Mouse (Mus musculus): ENCODE measurements at regions not wholly inside any gene's neighbourhood (a gene's known extent, or its start where the extent isn't known, plus 50 kb on each side); places are given as distances from the start of the nearest gene placed in this dataset.

DNA sequence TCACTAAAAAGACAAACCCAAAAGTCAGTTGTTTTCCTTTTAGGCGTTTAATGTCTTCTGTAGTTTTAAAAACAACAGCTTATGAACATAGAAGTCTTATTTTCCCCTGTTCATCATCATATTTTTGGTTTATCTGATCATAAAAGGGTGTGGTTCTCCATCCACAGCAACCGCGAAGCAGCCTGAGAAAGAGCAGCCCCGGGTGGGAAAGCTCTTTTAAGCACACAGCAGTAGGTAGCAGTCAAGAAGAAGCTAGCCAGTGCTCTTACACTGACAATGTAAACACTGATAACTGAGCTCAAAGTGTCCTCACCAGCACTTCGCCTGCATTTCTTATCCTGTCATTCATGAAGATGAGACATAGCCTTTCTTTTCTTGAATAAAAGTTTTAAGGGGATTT is 86.0 kb upstream of the S1pr1 start:
- TF ChIP-seq CTCF (IDR thresholded peaks at IDR 0.05; ENCODE audit: borderline replicate concordance, control insufficient read depth, extremely low read depth, insufficient read depth, low read length, poor library complexity): no peak
- TF ChIP-seq POLR2A (IDR thresholded peaks at IDR 0.05; ENCODE audit: control insufficient read depth, extremely low read depth, insufficient read depth, low read length, poor library complexity): no peak

Measured in thymus, adult 2 months (tissue).